Mouse (Mus musculus): Measurements from ENCODE around the gene Pde10a. TPM values are rescaled to one million over a fixed set of nuclear protein-coding genes. Genes with fewer than 3 reads are reported as not detected.

The Pde10a gene
- total and polyA plus RNA-seq, 3 experiments: 1.4 to 2.2 (median 1.9) TPM

DNA sequence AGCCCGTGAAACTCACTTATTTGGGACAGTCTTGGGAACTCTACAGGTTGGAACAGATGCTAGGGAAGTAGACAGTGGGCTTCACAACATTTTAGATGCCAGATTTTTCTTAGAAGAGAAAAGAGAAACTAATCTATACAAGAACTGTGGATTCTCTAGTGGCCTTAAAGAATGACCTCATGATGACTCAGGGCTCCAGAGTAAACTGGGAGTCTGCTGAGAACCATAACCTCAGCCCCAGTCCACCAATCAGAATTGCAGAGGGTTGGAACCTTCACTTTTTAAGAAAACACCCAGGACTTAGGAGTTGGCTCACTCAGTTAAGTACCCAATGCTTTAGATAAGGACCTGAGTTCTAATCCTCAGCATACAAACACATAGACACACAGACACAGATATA, 256.4 kb downstream of the Pde10a start:
- 86% methylated on average over 1 of the region's 1 CpGs for WGBS
- DNase-seq: no peak
- no peak overlapping the region for H3K9ac ChIP-seq (ENCODE audit: low read depth, low read length)
- H3K79me2 ChIP-seq (replicated peaks; ENCODE audit: control insufficient read depth, insufficient read depth, low read length): no peaks in the 10 kb centered on the region
- no peak overlapping the region for H3K27ac ChIP-seq
- no peaks in the 10 kb centered on the region for H3K36me3 ChIP-seq (ENCODE audit: control insufficient read depth, insufficient read depth, low read length)
- intact Hi-C loops (cut with DNase I): no loop called here
- H3K4me3 ChIP-seq: no peak overlapping the region
- no peak for TF ChIP-seq POLR2A (IDR thresholded peaks at IDR 0.05; ENCODE audit: insufficient read depth, low read depth, low read length)
- TF ChIP-seq CTCF (IDR thresholded peaks at IDR 0.05): no peak
- TF ChIP-seq EP300 (IDR thresholded peaks at IDR 0.05; ENCODE audit: insufficient read depth, low read depth, low read length): no peak
- H3K27me3 ChIP-seq (ENCODE audit: control insufficient read depth, insufficient read depth, low read length): no peaks in the 10 kb centered on the region
- H3K4me1 ChIP-seq (ENCODE audit: control insufficient read depth, insufficient read depth, low read length): peaks cover 2% of the 10 kb centered on the region; the same call in 1 of the 2 replicates

DNA sequence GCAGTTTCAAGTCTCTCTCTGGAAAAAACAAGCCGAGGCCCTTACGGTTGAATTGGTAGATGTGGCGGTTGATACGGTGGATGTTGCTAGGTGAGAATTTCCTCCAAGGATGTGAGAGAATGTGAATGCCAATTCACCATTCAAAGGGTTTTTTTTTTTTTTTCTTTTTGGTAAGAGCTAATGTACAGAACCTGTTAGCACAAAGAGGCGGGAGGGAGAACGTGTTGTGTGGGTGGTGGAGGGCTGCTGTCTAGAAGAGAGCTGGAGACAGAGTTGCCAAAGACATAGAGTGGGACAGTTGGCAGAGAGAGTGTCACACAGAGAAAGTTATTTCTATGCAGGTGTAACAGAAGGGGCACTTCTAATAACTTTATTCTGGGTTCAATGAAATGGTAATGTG, 260.7 kb downstream of the Pde10a start:
- Histone ChIP-seq H3K9ac (ENCODE audit: low read depth, low read length) (no peak overlapping the region), H3K79me2 (replicated peaks; ENCODE audit: control insufficient read depth, insufficient read depth, low read length) (no peaks in the 10 kb centered on the region), H3K36me3 (ENCODE audit: control insufficient read depth, insufficient read depth, low read length) (no peaks in the 10 kb centered on the region), H3K4me3 (no peak overlapping the region), H3K27ac (no peak overlapping the region), H3K4me1 (ENCODE audit: control insufficient read depth, insufficient read depth, low read length) (peaks cover 2% of the 10 kb centered on the region; the same call in 1 of the 2 replicates), H3K27me3 (ENCODE audit: control insufficient read depth, insufficient read depth, low read length) (no peaks in the 10 kb centered on the region)
- intact Hi-C loops (cut with DNase I): no loop called here
- DNase-seq: no peak
- no peak for TF ChIP-seq CTCF (IDR thresholded peaks at IDR 0.05)
- TF ChIP-seq POLR2A (IDR thresholded peaks at IDR 0.05; ENCODE audit: insufficient read depth, low read depth, low read length): no peak
- TF ChIP-seq EP300 (IDR thresholded peaks at IDR 0.05; ENCODE audit: insufficient read depth, low read depth, low read length): no peak
- 92% methylated on average over 6 of the region's 6 CpGs for WGBS

DNA sequence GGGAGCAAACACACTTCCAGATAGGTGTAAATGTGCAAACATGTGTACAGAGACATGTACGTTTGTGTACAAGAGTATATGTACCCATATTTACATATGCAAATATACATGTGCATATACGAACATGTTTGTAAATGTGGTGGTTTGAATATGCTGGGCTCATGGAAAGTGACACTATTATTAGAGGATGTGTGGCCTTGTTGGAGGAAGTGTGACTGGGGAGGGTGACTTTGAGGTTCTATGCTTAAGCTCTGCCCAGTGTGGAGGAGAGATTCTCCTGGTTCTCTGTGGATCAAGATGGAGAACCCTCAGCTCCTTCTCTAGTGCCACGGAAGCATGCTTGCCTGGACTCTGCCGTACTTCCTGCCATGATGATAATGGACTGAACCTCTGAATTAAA, 261.3 kb downstream of the Pde10a start:
- Histone ChIP-seq H3K27ac (no peak overlapping the region), H3K79me2 (replicated peaks; ENCODE audit: control insufficient read depth, insufficient read depth, low read length) (no peaks in the 10 kb centered on the region), H3K9ac (ENCODE audit: low read depth, low read length) (no peak overlapping the region), H3K4me3 (no peak overlapping the region), H3K27me3 (ENCODE audit: control insufficient read depth, insufficient read depth, low read length) (no peaks in the 10 kb centered on the region; the same call in 1 of the 2 replicates), H3K36me3 (ENCODE audit: control insufficient read depth, insufficient read depth, low read length) (no peaks in the 10 kb centered on the region), H3K4me1 (ENCODE audit: control insufficient read depth, insufficient read depth, low read length) (peaks cover 2% of the 10 kb centered on the region; the same call in 1 of the 2 replicates)
- no peak for TF ChIP-seq POLR2A (IDR thresholded peaks at IDR 0.05; ENCODE audit: insufficient read depth, low read depth, low read length)
- TF ChIP-seq CTCF (IDR thresholded peaks at IDR 0.05): no peak
- TF ChIP-seq EP300 (IDR thresholded peaks at IDR 0.05; ENCODE audit: insufficient read depth, low read depth, low read length): no peak
- intact Hi-C loops (cut with DNase I): no loop called here
- WGBS: 83% methylated on average over 4 of the region's 4 CpGs
- DNase-seq: no peak

DNA sequence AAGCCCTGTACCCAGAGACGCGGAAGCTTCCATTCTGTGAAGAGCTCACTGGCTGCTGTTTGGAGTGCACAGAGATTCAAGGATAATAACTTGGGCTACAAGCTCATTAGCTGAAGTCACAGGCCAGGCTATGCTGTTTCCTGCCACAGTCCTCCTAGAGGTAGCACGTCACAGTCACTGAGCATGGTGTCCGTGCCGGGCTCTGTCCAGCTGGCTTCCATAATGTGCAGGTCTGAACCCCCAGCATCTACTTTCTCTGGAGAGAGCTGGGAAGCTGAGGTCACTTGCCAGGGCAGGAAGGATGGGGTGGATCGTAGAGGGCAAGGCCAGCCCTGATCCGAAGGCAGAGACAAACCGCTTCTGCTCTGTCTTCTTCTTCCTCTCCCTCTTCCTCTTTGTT, 262.6 kb downstream of the Pde10a start:
- Histone ChIP-seq H3K27ac (no peak overlapping the region), H3K9ac (ENCODE audit: low read depth, low read length) (no peak overlapping the region), H3K79me2 (replicated peaks; ENCODE audit: control insufficient read depth, insufficient read depth, low read length) (no peaks in the 10 kb centered on the region), H3K4me1 (ENCODE audit: control insufficient read depth, insufficient read depth, low read length) (peaks cover 2% of the 10 kb centered on the region; the same call in 1 of the 2 replicates), H3K36me3 (ENCODE audit: control insufficient read depth, insufficient read depth, low read length) (no peaks in the 10 kb centered on the region), H3K27me3 (ENCODE audit: control insufficient read depth, insufficient read depth, low read length) (no peaks in the 10 kb centered on the region; the same call in 1 of the 2 replicates), H3K4me3 (no peak overlapping the region)
- TF ChIP-seq POLR2A (IDR thresholded peaks at IDR 0.05; ENCODE audit: insufficient read depth, low read depth, low read length) (no peak), CTCF (IDR thresholded peaks at IDR 0.05) (no peak), EP300 (IDR thresholded peaks at IDR 0.05; ENCODE audit: insufficient read depth, low read depth, low read length) (no peak)
- intact Hi-C loops (cut with DNase I): no loop called here
- no peak for DNase-seq
- WGBS: 58% methylated on average over 8 of the region's 8 CpGs

DNA sequence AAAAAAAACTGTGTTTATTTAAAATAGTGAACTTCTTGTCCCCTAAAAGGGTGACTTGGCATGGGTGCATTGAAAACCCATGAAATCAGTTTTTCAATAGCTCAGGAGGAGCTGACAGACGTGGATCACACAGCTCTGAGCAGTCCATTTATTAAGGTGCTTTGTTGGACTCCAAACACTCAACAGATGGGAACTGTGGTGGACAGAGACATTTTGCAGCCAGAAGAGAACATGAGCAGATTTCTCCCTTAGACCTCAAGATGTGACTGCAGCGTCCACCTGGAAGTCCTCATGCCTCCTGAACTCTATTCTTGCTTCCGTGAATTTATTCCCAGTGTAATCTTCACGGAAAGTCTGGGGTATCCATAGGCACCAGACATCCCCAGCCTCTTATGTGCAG, 266.4 kb downstream of the Pde10a start:
- 61% methylated on average over 4 of the region's 4 CpGs for WGBS
- Histone ChIP-seq H3K4me3 (no peak overlapping the region), H3K4me1 (ENCODE audit: control insufficient read depth, insufficient read depth, low read length) (no peaks in the 10 kb centered on the region), H3K27me3 (ENCODE audit: control insufficient read depth, insufficient read depth, low read length) (peaks cover 3% of the 10 kb centered on the region; the same call in 1 of the 2 replicates), H3K79me2 (replicated peaks; ENCODE audit: control insufficient read depth, insufficient read depth, low read length) (no peaks in the 10 kb centered on the region), H3K36me3 (ENCODE audit: control insufficient read depth, insufficient read depth, low read length) (no peaks in the 10 kb centered on the region), H3K27ac (no peak overlapping the region), H3K9ac (ENCODE audit: low read depth, low read length) (no peak overlapping the region)
- DNase-seq: no peak
- intact Hi-C loops (cut with DNase I): no loop called here
- no peak for TF ChIP-seq POLR2A (IDR thresholded peaks at IDR 0.05; ENCODE audit: insufficient read depth, low read depth, low read length)
- TF ChIP-seq EP300 (IDR thresholded peaks at IDR 0.05; ENCODE audit: insufficient read depth, low read depth, low read length): no peak
- no peak for TF ChIP-seq CTCF (IDR thresholded peaks at IDR 0.05)

DNA sequence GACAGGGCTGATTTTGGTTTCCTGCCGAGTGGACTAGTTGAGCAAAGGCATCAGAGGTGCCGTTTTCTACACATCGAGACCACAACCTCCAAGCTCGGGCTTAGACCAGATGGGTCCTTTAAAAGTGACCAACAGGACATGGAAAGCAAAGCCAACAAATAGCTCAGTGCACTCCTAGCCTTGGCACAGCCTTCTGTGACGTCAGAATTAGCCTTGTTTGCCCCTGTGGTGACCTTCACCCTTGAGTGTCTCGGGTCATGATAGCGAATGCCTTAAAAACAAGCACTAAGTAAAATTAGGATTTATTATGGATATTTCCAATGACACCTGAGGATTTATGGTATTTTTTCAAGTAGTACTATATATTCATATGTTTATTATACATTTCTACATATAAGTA, 267.4 kb downstream of the Pde10a start:
- H3K79me2 ChIP-seq (replicated peaks; ENCODE audit: control insufficient read depth, insufficient read depth, low read length): no peaks in the 10 kb centered on the region
- H3K4me3 ChIP-seq: no peak overlapping the region
- TF ChIP-seq EP300 (IDR thresholded peaks at IDR 0.05; ENCODE audit: insufficient read depth, low read depth, low read length) (no peak), CTCF (IDR thresholded peaks at IDR 0.05) (no peak), POLR2A (IDR thresholded peaks at IDR 0.05; ENCODE audit: insufficient read depth, low read depth, low read length) (no peak)
- WGBS: 61% methylated on average over 7 of the region's 7 CpGs
- intact Hi-C loops (cut with DNase I): no loop called here
- H3K36me3 ChIP-seq (ENCODE audit: control insufficient read depth, insufficient read depth, low read length): no peaks in the 10 kb centered on the region
- DNase-seq: no peak
- no peak overlapping the region for H3K27ac ChIP-seq
- no peaks in the 10 kb centered on the region for H3K4me1 ChIP-seq (ENCODE audit: control insufficient read depth, insufficient read depth, low read length)
- no peak overlapping the region for H3K9ac ChIP-seq (ENCODE audit: low read depth, low read length)
- peaks cover 4% of the 10 kb centered on the region; the same call in 1 of the 2 replicates for H3K27me3 ChIP-seq (ENCODE audit: control insufficient read depth, insufficient read depth, low read length)
